ENCODE assay signal across 11 mouse cellular contexts in genomic region chr4:55001386-55001785, GRCm38 (mm10). TPM values are rescaled to one million over a fixed set of nuclear protein-coding genes. Genes with fewer than 3 reads are reported as not detected.
DNase-seq lines count a peak whose midpoint lies in the region; ATAC-seq and TF ChIP-seq lines count a peak whose summit lies in the region.
"Had no signal": no experiment of that assay in that cellular context is flagged by ENCODE, and none has a peak within 500 bp of the region (broad histone marks: within the 10 kb centered on the region; RNA-seq: fewer than 3 reads in every experiment).

No protein-coding gene starts in this region.

- H3K9me3 ChIP-seq in forebrain, embryonic 13.5 days (replicated peaks): no peaks in the 10 kb centered on the region
- no peaks in the 10 kb centered on the region for H3K9me3 ChIP-seq in forebrain, postnatal 0 days (ENCODE audit: low read length)
- no peaks in the 10 kb centered on the region for H3K9me3 ChIP-seq in lung, postnatal 0 days (ENCODE audit: low read length)
- H3K9me3 ChIP-seq: limb, embryonic 15.5 days had no signal

- 0 out of 2 replicates have a peak overlapping the region, but pooled peaks have one; percentile 27 for H3K27ac ChIP-seq in forebrain, embryonic 13.5 days
- no peak overlapping the region for H3K27ac ChIP-seq in forebrain, postnatal 0 days (ENCODE audit: low read depth, low read length)
- no peak overlapping the region for H3K27ac ChIP-seq in lung, postnatal 0 days (ENCODE audit: low read length)
- H3K27ac ChIP-seq: limb, embryonic 15.5 days had no signal

- H3K4me1 ChIP-seq in forebrain, embryonic 13.5 days: peaks cover 73% of the 10 kb centered on the region
- peaks cover 29% of the 10 kb centered on the region for H3K4me1 ChIP-seq in forebrain, postnatal 0 days (ENCODE audit: insufficient read depth)
- peaks cover 18% of the 10 kb centered on the region; the same call in 1 of the 2 replicates for H3K4me1 ChIP-seq in lung, postnatal 0 days (ENCODE audit: insufficient read depth, low read depth, low read length)

- TF ChIP-seq EP300 in lung, postnatal 0 days (IDR thresholded peaks at IDR 0.05): no peak

- no peak for DNase-seq in forebrain, postnatal 0 days
- DNase-seq in kidney, postnatal 36 days: peak; percentile 51 to 55
- DNase-seq in kidney, adult 11 months: no peak
- DNase-seq in adrenal gland, postnatal 25 days: peak; percentile 30
- peak; percentile 66 for DNase-seq in lung, postnatal 0 days (ENCODE audit: low spot score)
- DNase-seq in thymus, adult 18-20 months: no peak
- DNase-seq in frontal cortex, postnatal 14 days (ENCODE audit: low spot score in 2 of 2): no peak
- DNase-seq: right cerebral cortex, adult 18-20 months; thymus, postnatal 4 days had no signal

- no peak overlapping the region for H3K4me3 ChIP-seq in forebrain, embryonic 13.5 days
- H3K4me3 ChIP-seq in forebrain, postnatal 0 days (ENCODE audit: low read depth, low read length): no peak overlapping the region
- H3K4me3 ChIP-seq in lung, postnatal 0 days (ENCODE audit: low read depth, low read length): no peak overlapping the region
- H3K4me3 ChIP-seq: limb, embryonic 15.5 days had no signal

- H3K27me3 ChIP-seq in forebrain, embryonic 13.5 days: no peaks in the 10 kb centered on the region
- no peaks in the 10 kb centered on the region for H3K27me3 ChIP-seq in forebrain, postnatal 0 days (ENCODE audit: insufficient read depth, low read length)
- H3K27me3 ChIP-seq in lung, postnatal 0 days (replicated peaks; ENCODE audit: insufficient read depth, low read length): no peaks in the 10 kb centered on the region
- H3K27me3 ChIP-seq: limb, embryonic 15.5 days had no signal

- no peak for ATAC-seq in forebrain, embryonic 13.5 days
- ATAC-seq in forebrain, postnatal 0 days: no peak
- ATAC-seq in lung, postnatal 0 days: no peak

- peaks cover 30% of the 10 kb centered on the region for H3K36me3 ChIP-seq in forebrain, embryonic 13.5 days (ENCODE audit: poor library complexity, severe bottlenecking)
- H3K36me3 ChIP-seq in forebrain, postnatal 0 days (ENCODE audit: insufficient read depth): no peaks in the 10 kb centered on the region
- no peaks in the 10 kb centered on the region for H3K36me3 ChIP-seq in lung, postnatal 0 days (ENCODE audit: insufficient read depth, low read length)

- no peak overlapping the region for H3K4me2 ChIP-seq in forebrain, embryonic 13.5 days
- H3K4me2 ChIP-seq in forebrain, postnatal 0 days (ENCODE audit: low read depth): no peak overlapping the region
- no peak overlapping the region for H3K4me2 ChIP-seq in lung, postnatal 0 days (replicated peaks; ENCODE audit: low read depth, low read length)
- H3K4me2 ChIP-seq: limb, embryonic 15.5 days had no signal

- WGBS in forebrain, embryonic 13.5 days: 66% methylated on average over 3 of the region's 3 CpGs
- 53% methylated on average over 3 of the region's 3 CpGs for WGBS in forebrain, postnatal 0 days
- WGBS in lung, postnatal 0 days: 35% methylated on average over 3 of the region's 3 CpGs

- no peak for TF ChIP-seq CTCF in forebrain, postnatal 0 days (IDR thresholded peaks at IDR 0.05; ENCODE audit: low read depth)
- no peak for TF ChIP-seq CTCF in lung, postnatal 0 days (IDR thresholded peaks at IDR 0.05)

- no peak overlapping the region for H3K9ac ChIP-seq in forebrain, embryonic 13.5 days
- no peak overlapping the region for H3K9ac ChIP-seq in forebrain, postnatal 0 days
- no peak overlapping the region for H3K9ac ChIP-seq in lung, postnatal 0 days (replicated peaks; ENCODE audit: low read depth)
- H3K9ac ChIP-seq: limb, embryonic 15.5 days had no signal

RNA-seq across cellular contexts. Expression of gene Zfp462, which starts 56.5 kb away (rescaled TPM):
- polyA plus RNA-seq in forebrain, embryonic 13.5 days (2015; fragmentation: Nextera tagmentation; extraction: Ambion mirVana): 23.1 and 24.6 TPM in 2 replicates
- 33.2 and 48.4 TPM in 2 replicates for total RNA-seq in forebrain, postnatal 0 days (2014; rRNA removed)
- polyA plus RNA-seq in forebrain, postnatal 0 days (2015; fragmentation: Nextera tagmentation; extraction: Ambion mirVana): 4.4 and 6.2 TPM in 2 replicates
- total RNA-seq in adrenal gland, postnatal 25 days (2021): 45.3 and 51.6 TPM in 2 replicates
- 1.5 and 1.8 TPM in 2 replicates for polyA plus RNA-seq in lung, postnatal 0 days (2015; fragmentation: Nextera tagmentation; extraction: Ambion mirVana)

Comparison
In these comparisons a context has a peak if more than half of its experiments do, and no peak if none do; other contexts are left out.
1. DNase-seq: peak in kidney, postnatal 36 days (2 of 2), adrenal gland, postnatal 25 days (single experiment) and lung, postnatal 0 days (single experiment); none in forebrain, postnatal 0 days (single experiment), kidney, adult 11 months (single experiment), thymus, adult 18-20 months (0 of 2) and frontal cortex, postnatal 14 days (0 of 2).